Mouse (Mus musculus) forebrain, embryonic 15.5 days (tissue): ENCODE results near the gene Rai14. TPM values are rescaled to one million over a fixed set of nuclear protein-coding genes. Genes with fewer than 3 reads are reported as not detected.

ENCODE experiments used
- ATAC-seq: fragments of 200-750 bp; cut with Nextera tagmentation; replicated peaks from 2 replicates; pipeline ENCODE4 v1.8.0; 2017; ENCODE audit warnings: mild to moderate bottlenecking, moderate TSS enrichment, moderate library complexity
- H3K27ac ChIP-seq: fragments of 300-500 bp; sonication (generic); replicated peaks from 2 replicates; pipeline ENCODE4 v1.5.1; 2015; ENCODE audit warnings: mild to moderate bottlenecking, inconsistent platforms
- H3K27me3 ChIP-seq: fragments of 300-500 bp; sonication (generic); 2 replicates; pipeline ENCODE4 v1.6.1; 2015; ENCODE audit warnings: inconsistent platforms
- H3K36me3 ChIP-seq: fragments of 300-500 bp; sonication (generic); 2 replicates; pipeline ENCODE4 v1.6.1; 2015; ENCODE audit warnings: mild to moderate bottlenecking, inconsistent platforms
- H3K4me1 ChIP-seq: fragments of 300-500 bp; sonication (generic); 2 replicates; pipeline ENCODE4 v1.6.1; 2015; ENCODE audit warnings: inconsistent platforms
- H3K4me2 ChIP-seq: fragments of 300-500 bp; sonication (generic); replicated peaks from 2 replicates; pipeline ENCODE4 v1.6.1; 2015; ENCODE audit warnings: mild to moderate bottlenecking, inconsistent platforms
- H3K4me3 ChIP-seq: fragments of 300-500 bp; sonication (generic); 2 replicates; pipeline ENCODE4 v1.5.1; 2015; ENCODE audit warnings: mild to moderate bottlenecking, inconsistent platforms
- H3K9ac ChIP-seq: fragments of 300-500 bp; sonication (generic); replicated peaks from 2 replicates; pipeline ENCODE4 v1.6.1; 2015; ENCODE audit warnings: mild to moderate bottlenecking, inconsistent platforms
- H3K9me3 ChIP-seq: fragments of 300-500 bp; sonication (generic); 2 replicates; pipeline ENCODE4 v1.6.1; 2016; ENCODE audit warnings: inconsistent platforms
- WGBS: fragments of 180-500 bp; shearing (Covaris S2); methylation state at CpG from one replicate; pipeline ENCODE4 v1.1.7; 2015; ENCODE audit warnings: mixed read lengths; 5-methylcytosine and 5-hydroxymethylcytosine counted together
- polyA plus RNA-seq: library from polyadenylated mRNA; unstranded; fragments of >200 nt; fragmentation: Nextera tagmentation; extraction: Ambion mirVana; gene quantifications from 2 replicates; pipeline ENCODE4 v1.2.1, GENCODE M21; 2015

Gene Rai14
- polyA plus RNA-seq, 1 experiment from 2014 or later: 37.4 TPM

- ATAC-seq: no peak
- H3K4me1 ChIP-seq: no peaks in the 10 kb centered on the region
- no peak overlapping the region for H3K9ac ChIP-seq
- H3K27ac ChIP-seq: no peak overlapping the region
- no peaks in the 10 kb centered on the region for H3K36me3 ChIP-seq
- no peaks in the 10 kb centered on the region for H3K9me3 ChIP-seq
- H3K27me3 ChIP-seq: no peaks in the 10 kb centered on the region
- H3K4me2 ChIP-seq: no peak overlapping the region
- H3K4me3 ChIP-seq: no peak overlapping the region
- 78% methylated on average over 1 of the region's 1 CpGs for WGBS
Observed at GRCm38 (mm10) chr15:10739279-10739678, 24.9 kb upstream of the Rai14 start.

GRCm38 (mm10) chr15:10738354-10739142 lies 24.1 kb upstream of the Rai14 start:
- no peak for ATAC-seq
- Histone ChIP-seq H3K9ac (no peak overlapping the region), H3K4me2 (no peak overlapping the region), H3K27me3 (no peaks in the 10 kb centered on the region), H3K4me3 (no peak overlapping the region), H3K27ac (no peak overlapping the region), H3K36me3 (no peaks in the 10 kb centered on the region), H3K4me1 (no peaks in the 10 kb centered on the region), H3K9me3 (no peaks in the 10 kb centered on the region)
- 88% methylated on average over 6 of the region's 6 CpGs for WGBS

DNA sequence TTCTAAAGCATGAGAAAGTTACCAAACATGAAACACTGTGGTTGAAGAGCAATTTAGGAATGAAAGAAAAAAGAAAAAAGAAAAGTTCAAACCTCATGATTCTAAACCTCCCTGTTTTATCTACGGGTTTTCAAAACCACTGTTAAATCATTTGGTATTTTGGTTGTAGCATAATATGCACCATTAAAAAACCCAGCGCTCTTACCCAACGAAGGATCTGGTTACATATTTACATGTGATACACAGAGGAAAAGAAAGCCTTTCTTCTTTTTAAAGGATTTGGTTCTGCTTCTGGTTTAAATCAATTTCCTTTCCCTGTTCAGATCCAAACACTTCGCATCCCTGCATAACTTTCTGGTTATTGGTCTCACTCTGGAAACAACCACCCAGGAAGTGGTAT lies 21.5 kb upstream of the Rai14 start:
- WGBS: 92% methylated on average over 4 of the region's 4 CpGs
- Histone ChIP-seq H3K9ac (no peak overlapping the region), H3K4me1 (no peaks in the 10 kb centered on the region), H3K36me3 (no peaks in the 10 kb centered on the region), H3K27me3 (no peaks in the 10 kb centered on the region), H3K27ac (no peak overlapping the region), H3K4me2 (no peak overlapping the region), H3K4me3 (no peak overlapping the region), H3K9me3 (no peaks in the 10 kb centered on the region)
- ATAC-seq: no peak

DNA sequence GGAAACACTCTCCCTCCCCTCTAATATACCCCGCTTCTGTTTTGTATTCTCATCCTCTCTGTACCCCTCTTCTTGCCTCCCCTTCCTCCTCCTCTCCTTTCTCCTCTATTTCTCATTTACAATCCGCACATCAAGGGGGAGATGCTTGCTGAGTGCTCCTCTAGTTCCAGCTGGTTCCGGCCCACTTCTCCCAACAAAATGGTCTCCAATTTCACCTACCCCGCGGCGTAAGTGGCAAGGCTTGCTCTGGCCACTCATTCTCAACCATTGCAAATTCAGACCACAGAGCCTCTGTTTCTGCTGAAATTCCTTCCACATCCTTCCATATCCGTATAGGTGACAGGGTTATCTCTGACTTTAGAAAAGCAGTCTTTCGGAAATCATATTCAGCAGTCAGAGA lies 20.8 kb upstream of the Rai14 start:
- no peak for ATAC-seq
- no peak overlapping the region for H3K27ac ChIP-seq
- WGBS: 94% methylated on average over 8 of the region's 8 CpGs

DNA sequence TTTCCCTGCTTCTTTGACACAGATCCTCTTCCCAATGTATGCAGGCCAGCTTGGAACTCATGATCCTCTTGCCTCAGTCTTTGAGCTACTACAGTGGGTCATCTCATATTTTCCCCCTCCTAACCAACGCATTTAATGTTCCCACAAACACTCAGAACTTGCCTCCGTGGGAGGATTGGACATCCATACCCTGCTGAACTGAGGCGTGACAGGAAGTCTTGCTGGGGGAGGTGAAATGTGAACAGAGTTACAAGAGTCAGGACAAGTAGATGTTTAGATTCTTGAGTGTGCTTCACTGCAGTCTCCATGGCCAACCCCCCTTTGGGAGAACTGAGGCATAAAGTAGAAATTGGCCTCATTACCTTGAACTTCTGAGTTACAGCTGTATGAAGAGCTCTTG lies 17.0 kb upstream of the Rai14 start:
- Histone ChIP-seq H3K9me3 (no peaks in the 10 kb centered on the region), H3K9ac (no peak overlapping the region), H3K4me1 (no peaks in the 10 kb centered on the region), H3K27me3 (no peaks in the 10 kb centered on the region), H3K36me3 (no peaks in the 10 kb centered on the region), H3K27ac (no peak overlapping the region), H3K4me2 (no peak overlapping the region), H3K4me3 (no peak overlapping the region)
- no peak for ATAC-seq
- 86% methylated on average over 3 of the region's 3 CpGs for WGBS

More for the DNA sequence above, 20.8 kb upstream of the Rai14 start:
- H3K27me3 ChIP-seq: no peaks in the 10 kb centered on the region
- no peak overlapping the region for H3K4me3 ChIP-seq
- H3K9ac ChIP-seq: no peak overlapping the region
- no peaks in the 10 kb centered on the region for H3K9me3 ChIP-seq
- no peaks in the 10 kb centered on the region for H3K4me1 ChIP-seq
- no peak overlapping the region for H3K4me2 ChIP-seq
- H3K36me3 ChIP-seq: no peaks in the 10 kb centered on the region

- Histone ChIP-seq H3K27ac (no peak overlapping the region), H3K27me3 (no peaks in the 10 kb centered on the region), H3K4me2 (no peak overlapping the region), H3K4me1 (no peaks in the 10 kb centered on the region), H3K9ac (no peak overlapping the region), H3K9me3 (no peaks in the 10 kb centered on the region), H3K36me3 (no peaks in the 10 kb centered on the region), H3K4me3 (no peak overlapping the region)
- WGBS: 93% methylated on average over 3 of the region's 3 CpGs
- ATAC-seq: no peak
Observed at GRCm38 (mm10) chr15:10726272-10726671, 11.8 kb upstream of the Rai14 start.

DNA sequence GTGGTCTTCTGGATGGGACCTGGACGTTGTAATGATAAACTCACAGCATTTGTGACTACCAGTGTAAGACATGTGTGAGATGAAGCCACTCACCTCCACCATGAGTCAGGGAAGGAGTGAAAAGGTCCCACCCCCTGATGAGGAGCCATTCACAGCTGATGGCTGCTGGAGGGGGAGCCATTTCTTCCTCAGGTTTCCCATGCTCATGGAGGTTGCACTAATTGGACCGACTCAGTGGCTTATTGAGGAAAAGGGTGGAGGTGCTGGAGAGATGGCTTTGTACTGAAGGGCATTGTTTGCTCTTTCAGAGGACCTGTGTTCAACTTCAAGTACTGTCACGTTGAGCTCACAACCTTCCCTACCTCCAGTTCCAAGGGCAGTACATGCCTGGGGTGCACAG lies 10.4 kb upstream of the Rai14 start:
- H3K4me3 ChIP-seq: no peak overlapping the region

DNA sequence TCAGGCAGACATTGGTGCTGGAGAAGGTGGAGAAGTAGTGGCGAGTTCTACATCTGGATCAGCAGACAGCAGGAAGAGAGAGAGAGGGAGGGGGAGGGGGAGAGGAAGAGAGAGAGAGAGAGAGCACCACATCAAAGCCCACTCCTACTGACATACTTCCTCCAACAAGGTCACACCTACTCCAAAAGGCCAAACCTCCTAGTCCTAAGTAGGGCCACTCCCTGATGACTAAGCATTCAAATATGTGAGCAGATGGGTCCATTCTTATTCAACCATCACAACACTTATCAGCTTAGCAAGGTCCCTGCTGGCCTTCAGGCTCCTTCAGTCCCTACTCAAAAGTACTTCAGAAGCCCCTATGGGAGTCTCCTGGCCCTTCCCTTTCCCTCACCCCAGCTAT lies 9.1 kb upstream of the Rai14 start:
- no peaks in the 10 kb centered on the region for H3K27me3 ChIP-seq
- WGBS: 59% methylated on average over 1 of the region's 1 CpGs
- no peak for ATAC-seq

More for the DNA sequence above, 10.4 kb upstream of the Rai14 start:
- Histone ChIP-seq H3K4me1 (no peaks in the 10 kb centered on the region), H3K9ac (no peak overlapping the region), H3K36me3 (no peaks in the 10 kb centered on the region), H3K4me2 (no peak overlapping the region), H3K27ac (no peak overlapping the region), H3K27me3 (no peaks in the 10 kb centered on the region), H3K9me3 (no peaks in the 10 kb centered on the region)
- no peak for ATAC-seq
- 66% methylated on average over 3 of the region's 3 CpGs for WGBS

GRCm38 (mm10) chr15:10722629-10723339 lies 8.4 kb upstream of the Rai14 start:
- Histone ChIP-seq H3K36me3 (no peaks in the 10 kb centered on the region), H3K9ac (no peak overlapping the region), H3K9me3 (no peaks in the 10 kb centered on the region), H3K27ac (no peak overlapping the region), H3K4me2 (no peak overlapping the region), H3K27me3 (no peaks in the 10 kb centered on the region), H3K4me3 (no peak overlapping the region), H3K4me1 (no peaks in the 10 kb centered on the region)
- ATAC-seq: no peak
- WGBS: 50% methylated on average over 12 of the region's 12 CpGs

More for the DNA sequence above, 9.1 kb upstream of the Rai14 start:
- H3K4me1 ChIP-seq: no peaks in the 10 kb centered on the region
- no peak overlapping the region for H3K27ac ChIP-seq
- no peaks in the 10 kb centered on the region for H3K36me3 ChIP-seq
- no peak overlapping the region for H3K4me2 ChIP-seq
- no peaks in the 10 kb centered on the region for H3K9me3 ChIP-seq
- H3K9ac ChIP-seq: no peak overlapping the region
- no peak overlapping the region for H3K4me3 ChIP-seq

DNA sequence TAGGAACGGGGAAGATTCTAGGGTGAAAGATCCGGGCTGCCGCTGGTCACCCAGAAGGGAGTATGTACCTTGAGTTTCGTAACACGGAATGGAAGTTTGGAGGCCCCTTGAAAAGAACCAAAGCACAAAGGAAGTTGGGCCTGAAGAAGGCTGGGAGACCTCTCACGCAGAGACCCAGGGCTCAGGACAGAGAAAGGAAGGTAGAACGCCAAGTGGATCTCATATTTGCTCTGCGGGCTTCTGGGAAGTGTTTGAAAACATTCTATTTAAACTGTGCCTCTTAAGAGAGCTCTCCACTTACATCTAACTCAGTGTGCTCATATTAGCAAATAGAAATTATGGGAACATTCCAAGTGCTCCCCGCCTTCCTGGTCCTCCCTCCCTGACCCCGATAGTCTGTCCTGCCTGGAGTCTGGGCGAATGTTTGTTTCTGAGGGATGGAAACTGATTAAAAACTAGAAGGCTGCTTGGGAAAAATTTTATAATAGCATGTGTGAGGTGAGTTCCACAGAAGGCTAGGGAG lies 6.9 kb upstream of the Rai14 start:
- H3K9ac ChIP-seq: no peak overlapping the region
- H3K36me3 ChIP-seq: no peaks in the 10 kb centered on the region
- no peaks in the 10 kb centered on the region for H3K27me3 ChIP-seq
- H3K27ac ChIP-seq: no peak overlapping the region
- WGBS: 92% methylated on average over 11 of the region's 11 CpGs
- ATAC-seq: no peak
- H3K9me3 ChIP-seq: no peaks in the 10 kb centered on the region
- no peak overlapping the region for H3K4me3 ChIP-seq
- H3K4me1 ChIP-seq: no peaks in the 10 kb centered on the region
- no peak overlapping the region for H3K4me2 ChIP-seq

DNA sequence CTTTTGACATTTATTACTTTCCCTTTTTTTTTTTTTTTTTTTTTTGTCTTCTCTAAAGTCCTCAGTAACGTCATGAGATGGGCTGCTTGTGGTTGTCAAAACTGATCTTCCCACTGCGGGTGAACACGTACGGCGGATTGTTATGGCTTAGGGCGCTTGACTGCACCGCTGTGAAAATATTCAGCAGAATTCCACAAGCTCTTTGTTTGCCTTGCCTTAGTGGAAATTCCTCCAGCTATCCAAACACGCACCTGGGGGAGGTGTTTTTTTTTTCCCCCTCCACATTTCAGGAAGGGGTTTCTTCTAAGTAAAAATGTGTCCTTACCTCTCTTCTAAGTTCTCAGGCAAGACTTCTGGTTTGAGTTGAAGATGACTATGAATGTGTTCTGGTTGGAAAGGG lies 6.2 kb upstream of the Rai14 start:
- 85% methylated on average over 8 of the region's 8 CpGs for WGBS
- H3K9me3 ChIP-seq: no peaks in the 10 kb centered on the region
- H3K27ac ChIP-seq: no peak overlapping the region
- H3K4me3 ChIP-seq: no peak overlapping the region
- H3K4me1 ChIP-seq: no peaks in the 10 kb centered on the region
- no peak for ATAC-seq
- no peak overlapping the region for H3K4me2 ChIP-seq
- no peak overlapping the region for H3K9ac ChIP-seq
- H3K36me3 ChIP-seq: no peaks in the 10 kb centered on the region
- H3K27me3 ChIP-seq: no peaks in the 10 kb centered on the region

DNA sequence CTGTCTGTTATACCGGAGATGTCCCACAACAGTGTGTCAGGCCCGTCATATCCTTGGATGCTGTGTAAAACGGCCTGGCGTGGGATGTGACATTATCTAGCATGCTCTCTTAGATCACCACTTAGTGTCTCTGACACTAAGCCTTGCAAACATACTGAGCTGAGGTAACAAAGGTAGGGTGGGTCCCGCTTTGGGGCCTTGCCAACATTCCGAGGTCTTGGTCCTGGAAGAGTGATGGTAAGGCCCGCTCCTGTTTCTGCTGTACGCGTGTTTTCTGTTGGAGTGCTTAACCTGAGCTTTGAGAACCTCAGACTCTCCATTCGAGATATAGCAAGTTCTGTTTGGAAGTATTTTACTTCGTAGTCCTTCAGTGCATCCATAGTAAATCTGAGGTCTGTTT lies 5.8 kb upstream of the Rai14 start:
- Histone ChIP-seq H3K27me3 (no peaks in the 10 kb centered on the region), H3K36me3 (no peaks in the 10 kb centered on the region), H3K4me2 (no peak overlapping the region), H3K27ac (no peak overlapping the region), H3K9ac (no peak overlapping the region), H3K4me1 (0 out of 2 replicates have a peak, but pooled peaks cover 1% of the 10 kb centered on the region), H3K4me3 (no peak overlapping the region), H3K9me3 (no peaks in the 10 kb centered on the region)
- ATAC-seq: no peak
- WGBS: 91% methylated on average over 11 of the region's 11 CpGs
